Mouse (Mus musculus) MEL (cell line): ENCODE results near the gene 2510009E07Rik. TPM values are rescaled to one million over a fixed set of nuclear protein-coding genes. Genes with fewer than 3 reads are reported as not detected.

Experiments used
- DNase-seq: peaks from one replicate; pipeline ENCODE4 v3.0.0; 2011; ENCODE audit warnings: low read depth, low spot score
- H3K27ac ChIP-seq: 2 replicates; pipeline ENCODE4 v1.5.1; 2012; ENCODE audit warnings: low read depth, mild to moderate bottlenecking, control low read depth, low read length, moderate library complexity; ENCODE audit not compliant: control insufficient read depth
- H3K27me3 ChIP-seq, 2 experiments: fragments of 150-350 bp in 1 of 2; sonication (generic) in 1 of 2; 2 replicates each; pipeline ENCODE4 v1.6.1; 2012; ENCODE audit warnings: low read length in 2 of 2, mild to moderate bottlenecking in 2 of 2, improper control_type of control experiment in 1 of 2, moderate library complexity in 1 of 2; ENCODE audit not compliant: insufficient read depth in 2 of 2, control insufficient read depth in 1 of 2
- H3K36me3 ChIP-seq, 2 experiments: 2 replicates each; pipeline ENCODE4 v1.6.1; 2012 to 2014; ENCODE audit warnings: low read length in 2 of 2, improper control_type of control experiment in 1 of 2, inconsistent platforms in 1 of 2, mild to moderate bottlenecking in 1 of 2; ENCODE audit not compliant: insufficient read depth in 2 of 2, control insufficient read depth in 1 of 2
- H3K4me1 ChIP-seq, 2 experiments: fragments of 150-350 bp in 1 of 2; sonication (generic) in 1 of 2; 2 replicates each; pipeline ENCODE4 v1.6.1; 2012; ENCODE audit warnings: low read length in 2 of 2, improper control_type of control experiment in 1 of 2, mild to moderate bottlenecking in 1 of 2; ENCODE audit not compliant: insufficient read depth in 2 of 2, control insufficient read depth in 1 of 2
- H3K4me3 ChIP-seq, 2 experiments: fragments of 150-350 bp in 1 of 2; sonication (generic) in 1 of 2; 2 replicates each; pipeline ENCODE4 v1.5.1; 2012; ENCODE audit warnings: low read depth in 2 of 2, low read length in 2 of 2, mild to moderate bottlenecking in 2 of 2, moderate library complexity in 2 of 2, control low read depth in 1 of 2, improper control_type of control experiment in 1 of 2; ENCODE audit not compliant: control insufficient read depth in 1 of 2, insufficient read depth in 1 of 2
- H3K79me2 ChIP-seq: 2 replicates; pipeline ENCODE4 v1.6.1; 2012; ENCODE audit warnings: mild to moderate bottlenecking, low read length, moderate library complexity; ENCODE audit not compliant: control insufficient read depth, poor library complexity, insufficient read depth
- H3K9ac ChIP-seq: 2 replicates; pipeline ENCODE4 v1.6.1; 2012; ENCODE audit warnings: low read depth, mild to moderate bottlenecking, control low read depth, low read length, moderate library complexity; ENCODE audit not compliant: control insufficient read depth, poor library complexity, severe bottlenecking
- H3K9me3 ChIP-seq: fragments of 150-350 bp; sonication (generic); replicated peaks from 2 replicates; pipeline ENCODE4 v1.6.1; 2012; ENCODE audit warnings: mild to moderate bottlenecking, low read length, improper control_type of control experiment, moderate library complexity; ENCODE audit not compliant: insufficient read depth
- BHLHE40 ChIP-seq: IDR thresholded peaks from 2 replicates; pipeline ENCODE4 v1.6.1; 2012; ENCODE audit warnings: low read depth, mild to moderate bottlenecking, inconsistent platforms, low read length, improper control_type of control experiment, borderline replicate concordance
- CHD1 ChIP-seq: IDR thresholded peaks from 2 replicates; pipeline ENCODE4 v1.6.1; 2012; ENCODE audit warnings: low read depth, mild to moderate bottlenecking, inconsistent platforms, low read length, improper control_type of control experiment
- ELF1 ChIP-seq: IDR thresholded peaks from 2 replicates; pipeline ENCODE4 v1.6.1; 2014; ENCODE audit warnings: low read depth, mild to moderate bottlenecking, inconsistent platforms, low read length, improper control_type of control experiment, moderate library complexity
- EP300 ChIP-seq, 2 experiments: IDR thresholded peaks; 2 replicates each; pipeline ENCODE4 v1.6.1; 2011; ENCODE audit warnings: improper control_type of control experiment in 2 of 2, low read length in 2 of 2, low read depth in 1 of 2, mild to moderate bottlenecking in 1 of 2
- MAFK ChIP-seq: IDR thresholded peaks from 2 replicates; pipeline ENCODE4 v1.6.1; 2011; ENCODE audit warnings: low read depth, mild to moderate bottlenecking, low read length, improper control_type of control experiment, borderline replicate concordance
- MAX ChIP-seq: IDR thresholded peaks from 2 replicates; pipeline ENCODE4 v1.6.1; 2011; ENCODE audit warnings: low read length, improper control_type of control experiment
- MEF2A ChIP-seq: IDR thresholded peaks from 2 replicates; pipeline ENCODE4 v1.6.1; 2014; ENCODE audit warnings: low read depth, mild to moderate bottlenecking, inconsistent platforms, low read length, improper control_type of control experiment; ENCODE audit not compliant: poor library complexity, insufficient replicate concordance, severe bottlenecking; ENCODE audit errors: extremely low read depth
- MYB ChIP-seq: IDR thresholded peaks from 2 replicates; pipeline ENCODE4 v1.6.1; 2011; ENCODE audit warnings: mild to moderate bottlenecking, low read depth, low read length, improper control_type of control experiment
- NELFE ChIP-seq: IDR thresholded peaks from 2 replicates; pipeline ENCODE4 v1.6.1; 2011; ENCODE audit warnings: low read depth, low read length, improper control_type of control experiment
- POLR2A ChIP-seq, 2 experiments: IDR thresholded peaks; 2 replicates each; pipeline ENCODE4 v1.6.1; 2011 to 2012; ENCODE audit warnings: low read length in 2 of 2, mild to moderate bottlenecking in 2 of 2, control low read depth in 1 of 2, improper control_type of control experiment in 1 of 2, low read depth in 1 of 2, moderate library complexity in 1 of 2; ENCODE audit not compliant: control insufficient read depth in 1 of 2, insufficient read depth in 1 of 2, poor library complexity in 1 of 2
- POLR2AphosphoS2 ChIP-seq: IDR thresholded peaks from 2 replicates; pipeline ENCODE4 v1.6.1; 2011; ENCODE audit warnings: low read length, improper control_type of control experiment
- TAL1 ChIP-seq: IDR thresholded peaks from 2 replicates; pipeline ENCODE4 v1.6.1; 2012; ENCODE audit warnings: mild to moderate bottlenecking, inconsistent platforms, low read length, moderate library complexity, mixed read lengths
- TCF12 ChIP-seq: IDR thresholded peaks from 2 replicates; pipeline ENCODE4 v1.6.1; 2014; ENCODE audit warnings: low read depth, mild to moderate bottlenecking, inconsistent platforms, low read length, improper control_type of control experiment, moderate library complexity
- UBTF ChIP-seq: IDR thresholded peaks from 2 replicates; pipeline ENCODE4 v1.6.1; 2012; ENCODE audit warnings: low read depth, mild to moderate bottlenecking, inconsistent platforms, low read length, improper control_type of control experiment, moderate library complexity, borderline replicate concordance; ENCODE audit not compliant: insufficient read depth
- polyA plus RNA-seq, 2 experiments: library from polyadenylated mRNA; stranded (reverse) in 1 of 2; unstranded in 1 of 2; fragments of >175 nt in 1 of 2; fragments of >200 nt in 1 of 2; gene quantifications; 2 replicates each; pipeline versions ENCODE4 v1.2.1 to v1.2.4; 2012; ENCODE audit warnings: low replicate concordance in 2 of 2, low read depth in 1 of 2; ENCODE audit not compliant: insufficient read length in 2 of 2, insufficient read depth in 1 of 2, missing spikeins in 1 of 2
- total RNA-seq: library from RNA; depleted of rRNA; stranded (reverse); fragments of 300-350 nt; gene quantifications from 2 replicates; pipeline ENCODE4 v1.2.3, GENCODE M21; 2012

Gene 2510009E07Rik
- total and polyA plus RNA-seq, 3 experiments = not detected

GRCm38 (mm10) chr16:21630614-21631013 is 63.9 kb downstream of the 2510009E07Rik start:
- no peak for DNase-seq
- H3K9ac ChIP-seq = no peak overlapping the region
- H3K36me3 ChIP-seq = no peaks in the 10 kb centered on the region
- H3K4me1 ChIP-seq = peaks cover 0 to 2% of the 10 kb centered on the region in 2 experiments; a peak in 1 of 4 replicates
- no peaks in the 10 kb centered on the region for H3K79me2 ChIP-seq
- H3K27ac ChIP-seq = no peak overlapping the region
- TF ChIP-seq MYB (no peak), TCF12 (no peak), BHLHE40 (no peak)
- no peak overlapping the region for H3K4me3 ChIP-seq
- H3K27me3 ChIP-seq = no peaks in the 10 kb centered on the region
- H3K9me3 ChIP-seq = no peaks in the 10 kb centered on the region

- H3K9ac ChIP-seq = no peak overlapping the region
- H3K9me3 ChIP-seq = no peaks in the 10 kb centered on the region
- no peaks in the 10 kb centered on the region for H3K79me2 ChIP-seq
- no peak overlapping the region for H3K4me3 ChIP-seq
- H3K27me3 ChIP-seq = no peaks in the 10 kb centered on the region
- H3K4me1 ChIP-seq = no peaks in the 10 kb centered on the region
- H3K27ac ChIP-seq = no peak overlapping the region
- TF ChIP-seq POLR2AphosphoS2 (no peak), NELFE (no peak), UBTF (no peak), EP300 (IDR thresholded peaks at IDR 0.05; ENCODE audit: low read depth in 1 of 2, low read length in 2 of 2) (no peak), MEF2A (no peak), CHD1 (no peak), TCF12 (no peak)
- DNase-seq = no peak
- no peaks in the 10 kb centered on the region for H3K36me3 ChIP-seq
These were observed 66.3 kb downstream of the 2510009E07Rik start for GRCm38 (mm10) chr16:21628061-21628591.

GRCm38 (mm10) chr16:21627248-21627647 is 67.2 kb downstream of the 2510009E07Rik start:
- Histone ChIP-seq H3K9ac (no peak overlapping the region), H3K4me1 (no peaks in the 10 kb centered on the region), H3K36me3 (no peaks in the 10 kb centered on the region), H3K4me3 (no peak overlapping the region), H3K9me3 (no peaks in the 10 kb centered on the region), H3K79me2 (no peaks in the 10 kb centered on the region)
- DNase-seq = no peak
- no peak for TF ChIP-seq POLR2A (IDR thresholded peaks at IDR 0.05; ENCODE audit: control insufficient read depth in 1 of 2, insufficient read depth in 1 of 2, low read depth in 1 of 2, low read length in 2 of 2, poor library complexity in 1 of 2)
- TF ChIP-seq MEF2A = no peak
- TF ChIP-seq ELF1 = no peak
- TF ChIP-seq MAX = no peak
- no peak for TF ChIP-seq TAL1
- no peak for TF ChIP-seq MAFK
- TF ChIP-seq, all 39 proteins: peak for 0
- H3K27me3 ChIP-seq = no peaks in the 10 kb centered on the region
- H3K27ac ChIP-seq = no peak overlapping the region
